Mouse (Mus musculus) embryonic facial prominence, embryonic 12.5 days (tissue): ENCODE data around the gene Suclg1. TPM values are rescaled to one million over a fixed set of nuclear protein-coding genes. Genes with fewer than 3 reads are reported as not detected.

Source experiments
- ATAC-seq: fragments of 200-750 bp; cut with Nextera tagmentation; 2 replicates; pipeline ENCODE4 v1.8.0; 2017; ENCODE audit not compliant: insufficient number of reproducible peaks, insufficient read depth, low FRiP score, low TSS enrichment
- H3K27ac ChIP-seq: fragments of 300-500 bp; sonication (generic); 2 replicates; pipeline ENCODE4 v1.5.1; 2016; ENCODE audit warnings: mild to moderate bottlenecking
- H3K27me3 ChIP-seq: fragments of 300-500 bp; sonication (generic); 2 replicates; pipeline ENCODE4 v1.6.1; 2016; ENCODE audit warnings: mild to moderate bottlenecking, moderate library complexity
- H3K36me3 ChIP-seq: fragments of 300-500 bp; sonication (generic); 2 replicates; pipeline ENCODE4 v1.6.1; 2016; ENCODE audit warnings: mild to moderate bottlenecking
- H3K4me1 ChIP-seq: fragments of 300-500 bp; sonication (generic); 2 replicates; pipeline ENCODE4 v1.6.1; 2016
- H3K4me2 ChIP-seq: fragments of 300-500 bp; sonication (generic); replicated peaks from 2 replicates; pipeline ENCODE4 v1.6.1; 2016; ENCODE audit warnings: mild to moderate bottlenecking, moderate library complexity
- H3K4me3 ChIP-seq: fragments of 300-500 bp; sonication (generic); 2 replicates; pipeline ENCODE4 v1.5.1; 2016; ENCODE audit warnings: mild to moderate bottlenecking
- H3K9ac ChIP-seq: fragments of 300-500 bp; sonication (generic); 2 replicates; pipeline ENCODE4 v1.6.1; 2016; ENCODE audit warnings: mild to moderate bottlenecking, moderate library complexity
- H3K9me3 ChIP-seq: fragments of 300-500 bp; sonication (generic); 2 replicates; pipeline ENCODE4 v1.6.1; 2016; ENCODE audit warnings: mild to moderate bottlenecking, moderate library complexity
- WGBS: fragments of 180-500 bp; shearing (Covaris S2); methylation state at CpG from one replicate; pipeline ENCODE4 v1.1.7; 2016; 5-methylcytosine and 5-hydroxymethylcytosine counted together
- polyA plus RNA-seq: library from polyadenylated mRNA; unstranded; fragments of >200 nt; fragmentation: Nextera tagmentation; extraction: Ambion mirVana; gene quantifications from 2 replicates; pipeline ENCODE4 v1.2.1, GENCODE M21; 2016

Gene Suclg1
- polyA plus RNA-seq, 1 experiment from 2014 or later = 148 TPM

GRCm38 (mm10) chr6:73279681-73280080 is 31.5 kb downstream of the Suclg1 start:
- Histone ChIP-seq H3K4me2 (no peak overlapping the region), H3K4me1 (no peaks in the 10 kb centered on the region), H3K27ac (no peak overlapping the region), H3K4me3 (no peak overlapping the region), H3K36me3 (peaks cover 32% of the 10 kb centered on the region), H3K9me3 (no peaks in the 10 kb centered on the region), H3K27me3 (no peaks in the 10 kb centered on the region), H3K9ac (no peak overlapping the region)
- no peak for ATAC-seq
- 75% methylated on average over 8 of the region's 8 CpGs for WGBS

- no peak overlapping the region for H3K4me2 ChIP-seq
- H3K9ac ChIP-seq = no peak overlapping the region
- H3K27me3 ChIP-seq = no peaks in the 10 kb centered on the region
- H3K4me1 ChIP-seq = no peaks in the 10 kb centered on the region
- no peak overlapping the region for H3K27ac ChIP-seq
- peaks cover 22% of the 10 kb centered on the region for H3K36me3 ChIP-seq
- H3K9me3 ChIP-seq = no peaks in the 10 kb centered on the region
- 80% methylated on average over 9 of the region's 9 CpGs for WGBS
- no peak for ATAC-seq
- no peak overlapping the region for H3K4me3 ChIP-seq
Observed at GRCm38 (mm10) chr6:73280546-73281115, 32.4 kb downstream of the Suclg1 start.

- H3K4me1 ChIP-seq = no peaks in the 10 kb centered on the region
- H3K36me3 ChIP-seq = no peaks in the 10 kb centered on the region
- H3K27me3 ChIP-seq = no peaks in the 10 kb centered on the region
- ATAC-seq = no peak
- H3K27ac ChIP-seq = no peak overlapping the region
- 95% methylated on average over 2 of the region's 2 CpGs for WGBS
- H3K9me3 ChIP-seq = no peaks in the 10 kb centered on the region
- H3K9ac ChIP-seq = no peak overlapping the region
- no peak overlapping the region for H3K4me2 ChIP-seq
- no peak overlapping the region for H3K4me3 ChIP-seq
Observed at GRCm38 (mm10) chr6:73286326-73286725, 38.1 kb downstream of the Suclg1 start.

DNA sequence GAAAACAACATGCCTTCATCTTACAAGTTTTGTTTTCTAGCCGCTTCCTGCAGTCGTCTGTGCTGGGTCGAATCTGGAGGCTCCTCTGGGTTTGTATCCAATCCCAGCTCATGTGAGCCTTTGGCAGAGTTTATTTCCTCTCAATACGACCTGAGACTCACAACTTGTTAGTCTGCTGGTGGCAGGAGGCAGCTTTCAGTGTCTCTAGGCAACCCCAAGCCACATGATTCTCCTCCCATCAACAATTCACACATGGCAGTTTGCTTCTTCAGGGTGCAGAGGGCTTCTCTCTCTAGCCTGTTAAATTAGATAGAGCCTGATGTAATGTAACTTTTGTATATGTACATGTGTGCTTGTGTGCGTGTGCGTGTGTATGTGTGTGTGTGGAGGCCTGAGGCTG is 58.7 kb downstream of the Suclg1 start:
- H3K36me3 ChIP-seq = no peaks in the 10 kb centered on the region
- H3K4me1 ChIP-seq = no peaks in the 10 kb centered on the region
- WGBS = 68% methylated on average over 6 of the region's 6 CpGs
- H3K27ac ChIP-seq = no peak overlapping the region
- H3K4me3 ChIP-seq = no peak overlapping the region
- H3K4me2 ChIP-seq = no peak overlapping the region
- ATAC-seq = no peak
- H3K9ac ChIP-seq = no peak overlapping the region
- no peaks in the 10 kb centered on the region for H3K27me3 ChIP-seq
- no peaks in the 10 kb centered on the region for H3K9me3 ChIP-seq

DNA sequence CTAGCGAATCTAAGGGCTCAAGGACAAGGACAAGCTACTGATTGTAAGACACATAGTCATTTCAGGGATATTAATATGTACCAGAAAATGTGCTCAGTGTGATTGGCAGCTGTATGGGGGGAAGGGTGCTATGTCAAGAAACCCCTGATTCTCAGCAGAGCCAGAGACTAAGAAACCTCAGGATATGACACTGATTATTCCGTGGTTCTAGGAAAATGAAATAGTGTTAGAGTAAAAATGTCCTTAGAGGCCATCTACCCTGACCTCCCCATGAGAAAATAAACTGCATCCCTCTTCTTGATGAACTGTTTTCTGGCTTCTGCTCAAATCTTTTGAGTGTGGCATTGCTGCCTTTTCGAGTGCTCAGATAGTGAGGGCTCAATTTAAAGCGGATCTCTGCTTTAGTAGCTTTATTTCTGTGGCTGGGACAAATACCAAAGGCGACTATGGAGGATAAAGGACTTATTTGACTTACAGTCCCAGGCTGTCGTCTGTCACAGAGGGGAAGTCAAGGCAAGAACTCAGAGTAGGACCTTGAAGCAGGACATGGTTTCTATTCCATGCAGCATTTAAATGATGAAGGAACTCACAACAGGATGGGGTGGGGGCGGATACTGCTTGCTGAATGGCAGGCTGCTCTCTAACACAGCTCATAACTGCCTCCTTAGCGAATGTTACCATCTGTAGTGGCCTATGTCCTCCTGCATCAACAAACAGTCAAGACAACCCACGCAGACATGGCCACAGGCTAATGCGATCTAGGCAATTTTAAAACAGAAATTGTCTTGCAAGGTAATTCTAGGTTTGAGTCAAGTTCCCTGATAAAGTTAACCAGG is 60.7 kb downstream of the Suclg1 start:
- Histone ChIP-seq H3K36me3 (no peaks in the 10 kb centered on the region), H3K9ac (no peak overlapping the region), H3K4me1 (no peaks in the 10 kb centered on the region), H3K4me3 (no peak overlapping the region), H3K4me2 (no peak overlapping the region), H3K27me3 (no peaks in the 10 kb centered on the region), H3K9me3 (no peaks in the 10 kb centered on the region), H3K27ac (no peak overlapping the region)
- 83% methylated on average over 10 of the region's 10 CpGs for WGBS
- ATAC-seq = no peak

DNA sequence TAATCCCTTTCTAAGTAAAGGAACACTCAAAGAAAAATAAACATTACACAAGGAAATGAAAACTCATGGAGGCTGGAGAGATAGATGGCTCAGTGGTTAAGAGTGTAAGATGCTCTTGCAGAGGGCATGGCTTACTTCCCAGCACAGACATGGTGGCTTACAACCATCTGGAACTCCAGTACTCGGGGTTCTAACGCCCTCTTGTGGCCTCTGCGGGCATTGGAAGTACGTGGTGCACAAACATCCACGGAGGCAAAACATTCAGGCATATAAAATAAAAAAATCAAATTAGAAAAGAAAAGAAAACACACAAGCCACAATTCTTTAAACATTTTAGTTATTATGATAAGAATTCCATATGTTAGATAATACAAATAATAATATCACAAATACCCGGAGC is 63.2 kb downstream of the Suclg1 start:
- Histone ChIP-seq H3K4me2 (no peak overlapping the region), H3K4me1 (no peaks in the 10 kb centered on the region), H3K4me3 (no peak overlapping the region), H3K9me3 (no peaks in the 10 kb centered on the region), H3K27me3 (no peaks in the 10 kb centered on the region), H3K9ac (no peak overlapping the region), H3K27ac (no peak overlapping the region), H3K36me3 (no peaks in the 10 kb centered on the region)
- ATAC-seq = no peak
- 69% methylated on average over 6 of the region's 6 CpGs for WGBS

DNA sequence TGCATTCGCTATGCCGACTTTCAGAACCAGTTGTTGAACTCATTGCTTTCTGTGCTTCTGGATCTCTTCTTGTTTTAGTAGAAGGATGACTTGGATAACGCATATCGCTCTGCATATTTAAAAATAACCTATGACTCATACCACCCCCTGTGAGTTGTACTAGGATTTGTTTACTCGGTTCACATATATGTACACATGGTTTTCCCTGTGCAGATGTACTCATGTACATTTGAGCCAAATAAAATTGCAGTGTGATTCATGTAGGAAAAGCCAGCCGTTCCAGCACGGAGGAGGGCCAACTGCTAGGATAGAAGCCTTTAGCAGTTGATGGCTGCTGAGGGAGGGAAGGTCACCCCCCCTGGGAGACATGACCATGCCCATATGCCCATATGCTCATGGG is 63.6 kb downstream of the Suclg1 start:
- no peaks in the 10 kb centered on the region for H3K36me3 ChIP-seq
- H3K9ac ChIP-seq = no peak overlapping the region
- H3K27me3 ChIP-seq = no peaks in the 10 kb centered on the region
- no peak for ATAC-seq
- no peaks in the 10 kb centered on the region for H3K4me1 ChIP-seq
- H3K9me3 ChIP-seq = no peaks in the 10 kb centered on the region
- H3K4me3 ChIP-seq = no peak overlapping the region
- no peak overlapping the region for H3K27ac ChIP-seq
- WGBS = 96% methylated on average over 7 of the region's 7 CpGs
- H3K4me2 ChIP-seq = no peak overlapping the region

DNA sequence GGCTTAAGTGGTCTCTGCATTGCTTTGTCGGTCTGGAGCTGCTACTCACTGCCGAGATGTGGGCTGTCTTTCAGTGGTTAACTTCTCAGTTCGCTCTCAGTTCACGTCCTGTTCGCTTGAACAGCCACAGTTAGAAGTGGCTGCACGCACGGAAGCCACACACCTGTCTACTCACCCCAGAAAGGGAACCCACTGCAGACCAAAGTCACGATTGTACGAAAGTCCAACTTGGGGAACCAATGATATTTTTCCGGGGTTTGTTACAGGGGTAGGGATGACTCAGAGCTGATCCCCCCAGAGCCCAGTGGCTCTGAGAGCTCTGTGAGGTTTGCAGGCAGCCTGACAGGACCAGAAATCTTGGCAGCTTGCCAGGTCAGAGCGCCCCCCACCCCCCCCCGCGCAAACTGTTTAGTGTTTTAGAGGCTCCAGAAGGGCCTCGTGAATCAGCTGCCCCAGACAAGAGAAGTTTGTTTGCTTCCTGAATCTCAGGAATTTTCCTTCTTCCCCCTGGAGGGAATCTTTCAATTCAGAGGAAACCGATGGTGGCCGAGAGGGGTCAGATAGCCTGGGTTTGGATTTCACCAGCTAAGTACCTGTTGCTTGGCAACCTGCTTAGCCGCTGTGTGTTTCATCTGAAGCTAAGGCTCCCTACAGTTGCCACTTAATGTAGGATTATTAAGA is 66.9 kb downstream of the Suclg1 start:
- peak overlapping the region; percentile 61 for H3K4me2 ChIP-seq
- no peaks in the 10 kb centered on the region for H3K9me3 ChIP-seq
- WGBS = under 1% methylated on average over 17 of the region's 17 CpGs
- peak overlapping the region; percentile 43 for H3K9ac ChIP-seq
- peak overlapping the region; percentile 75 for H3K27ac ChIP-seq
- H3K27me3 ChIP-seq = no peaks in the 10 kb centered on the region
- no peaks in the 10 kb centered on the region for H3K4me1 ChIP-seq
- H3K4me3 ChIP-seq = peak overlapping the region; percentile 46
- ATAC-seq = peak; percentile 86
- H3K36me3 ChIP-seq = no peaks in the 10 kb centered on the region

GRCm38 (mm10) chr6:73322306-73322705 is 74.1 kb downstream of the Suclg1 start:
- H3K4me1 ChIP-seq = no peaks in the 10 kb centered on the region
- ATAC-seq = no peak
- no peak overlapping the region for H3K27ac ChIP-seq

More at GRCm38 (mm10) chr6:73322306-73322705, 74.1 kb downstream of the Suclg1 start:
- Histone ChIP-seq H3K9me3 (no peaks in the 10 kb centered on the region), H3K27me3 (no peaks in the 10 kb centered on the region), H3K4me2 (no peak overlapping the region), H3K4me3 (no peak overlapping the region), H3K9ac (no peak overlapping the region), H3K36me3 (no peaks in the 10 kb centered on the region)
- 75% methylated on average over 2 of the region's 2 CpGs for WGBS

Other genes starting within 250 kb of the Suclg1 start
- gene Dnah6, start 26.7 kb upstream of the Suclg1 start, polyA plus RNA-seq = 0.06 and 0.11 TPM in 2 replicates
- not detected in 2 replicates for gene 4931417E11Rik, start 221.3 kb downstream of the Suclg1 start, polyA plus RNA-seq